Comparison of ENCODE assay signal across 12 mouse cellular contexts in the genomic region with DNA sequence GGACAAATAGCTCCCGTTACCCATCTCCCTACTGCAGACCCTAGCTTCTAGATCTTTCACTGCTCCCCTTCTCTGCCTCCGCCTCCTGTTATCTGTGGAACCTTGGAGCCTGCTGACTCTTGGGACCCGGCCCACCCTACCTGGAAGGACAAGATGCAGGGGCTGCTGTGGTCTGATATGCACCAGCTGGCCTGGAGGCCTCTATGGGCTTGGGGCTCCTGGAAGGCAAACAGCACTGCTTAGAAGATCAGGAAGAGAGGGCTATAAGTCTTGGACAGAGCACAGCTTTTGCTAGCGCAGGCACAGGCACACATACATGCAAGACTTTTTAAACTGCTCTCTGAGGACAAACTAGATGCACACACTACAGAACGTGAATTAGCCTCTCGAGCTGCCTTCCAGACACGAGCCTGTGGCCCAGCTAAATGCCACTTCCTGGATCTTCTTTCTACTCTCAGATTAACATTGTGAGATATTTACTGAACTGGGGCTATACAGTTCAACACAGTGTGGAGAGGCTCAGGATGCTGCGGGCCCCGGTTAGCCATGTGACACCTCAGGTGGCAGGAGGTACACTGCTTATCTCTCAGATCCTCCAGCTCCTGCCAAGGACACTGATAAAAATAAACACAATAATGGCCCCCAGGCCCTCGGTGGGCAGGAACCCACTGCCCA. TPM values are rescaled to one million over a fixed set of nuclear protein-coding genes. Genes with fewer than 3 reads are reported as not detected.
DNase-seq lines count a peak whose midpoint lies in the region; ATAC-seq and TF ChIP-seq lines count a peak whose summit lies in the region.
"Had no signal": no experiment of that assay in that cellular context is flagged by ENCODE, and none has a peak within 500 bp of the region (broad histone marks: within the 10 kb centered on the region; RNA-seq: fewer than 3 reads in every experiment).

No protein-coding gene starts in this region.

- peak; percentile 96 for DNase-seq in heart, embryonic 10.5 days (ENCODE audit: low spot score)
- no peak for DNase-seq in heart, postnatal 4 days
- DNase-seq in CH12.LX (ENCODE audit: extremely low read depth), result no peak
- DNase-seq in spleen, postnatal 4 days (ENCODE audit: low spot score in 2 of 2), result peak; percentile 67 to 76
- DNase-seq in frontal cortex, postnatal 14 days (ENCODE audit: low spot score in 2 of 2), result no peak
- DNase-seq in ovary, postnatal 10 days (ENCODE audit: low spot score), result no peak
- DNase-seq: kidney, adult 18-20 months; lung, postnatal 36 days; right cerebral cortex, adult 18-20 months had no signal

- no peak for TF ChIP-seq POLR2A in CH12.LX (IDR thresholded peaks at IDR 0.05; ENCODE audit: low read depth, low read length)

- dilution Hi-C loops in CH12.LX (cut with MboI; ENCODE audit: extremely low pct_ligation_motif_present, extremely low pct_unique_long_range_greater_than_20kb, low sequenced_read_pairs), result no loop called here

- no peak overlapping the region for H3K4me3 ChIP-seq in heart, embryonic 10.5 days
- H3K4me3 ChIP-seq in CH12.LX (replicated peaks in 1 of 3; ENCODE audit: low read depth in 2 of 3, low read length in 2 of 3, poor library complexity in 1 of 3), result no peak overlapping the region
- H3K4me3 ChIP-seq in intestine, embryonic 16.5 days (ENCODE audit: low read length), result no peak overlapping the region
- no peak overlapping the region for H3K4me3 ChIP-seq in forebrain, embryonic 13.5 days

- no peaks in the 10 kb centered on the region for H3K27me3 ChIP-seq in heart, embryonic 10.5 days (ENCODE audit: insufficient read depth, poor library complexity, severe bottlenecking)
- H3K27me3 ChIP-seq in CH12.LX (replicated peaks), result no peaks in the 10 kb centered on the region
- H3K27me3 ChIP-seq in intestine, embryonic 16.5 days (replicated peaks; ENCODE audit: control insufficient read depth, insufficient read depth, low read length), result no peaks in the 10 kb centered on the region
- H3K27me3 ChIP-seq in forebrain, embryonic 13.5 days, result no peaks in the 10 kb centered on the region

- TF ChIP-seq CTCF in CH12.LX (conservative IDR thresholded peaks at IDR 0.05 in 1 of 2, IDR thresholded peaks at IDR 0.05 in 1 of 2; ENCODE audit: low read depth in 2 of 2, low read length in 2 of 2), result no peak

- peak; percentile 70 for ATAC-seq in intestine, embryonic 16.5 days
- no peak for ATAC-seq in forebrain, embryonic 13.5 days
- ATAC-seq: forebrain, embryonic 16.5 days had no signal

- TF ChIP-seq EP300 in CH12.LX (IDR thresholded peaks at IDR 0.05; ENCODE audit: low read length), result no peak

- no peaks in the 10 kb centered on the region for H3K79me2 ChIP-seq in CH12.LX (replicated peaks; ENCODE audit: control insufficient read depth, extremely low read depth, insufficient read depth, poor library complexity, severe bottlenecking)

- H3K9ac ChIP-seq in CH12.LX (ENCODE audit: insufficient read depth, low read depth), result no peak overlapping the region
- H3K9ac ChIP-seq in intestine, embryonic 16.5 days (ENCODE audit: low read depth, low read length), result no peak overlapping the region
- no peak overlapping the region for H3K9ac ChIP-seq in forebrain, embryonic 13.5 days

- TF ChIP-seq RAD21 in CH12.LX (IDR thresholded peaks at IDR 0.05; ENCODE audit: low read depth, low read length), result no peak

- H3K4me1 ChIP-seq in heart, embryonic 10.5 days, result peaks cover 10% of the 10 kb centered on the region
- peaks cover 24 to 83% of the 10 kb centered on the region in 2 experiments for H3K4me1 ChIP-seq in CH12.LX (ENCODE audit: control insufficient read depth in 1 of 2, insufficient read depth in 2 of 2)
- H3K4me1 ChIP-seq in intestine, embryonic 16.5 days (ENCODE audit: control insufficient read depth, insufficient read depth, low read length), result no peaks in the 10 kb centered on the region
- no peaks in the 10 kb centered on the region for H3K4me1 ChIP-seq in forebrain, embryonic 13.5 days

- H3K27ac ChIP-seq in heart, embryonic 10.5 days, result peak overlapping the region; percentile 65
- peak overlapping the region; percentile 12; the same call in 1 of the 2 replicates for H3K27ac ChIP-seq in CH12.LX (ENCODE audit: insufficient read depth, low read depth)
- peak overlapping the region; percentile 43; the same call in 1 of the 2 replicates for H3K27ac ChIP-seq in intestine, embryonic 16.5 days (ENCODE audit: low read length)
- H3K27ac ChIP-seq in forebrain, embryonic 13.5 days, result no peak overlapping the region

- H3K4me2 ChIP-seq in CH12.LX (ENCODE audit: insufficient read depth, low read depth, poor library complexity, severe bottlenecking), result no peak overlapping the region
- no peak overlapping the region for H3K4me2 ChIP-seq in intestine, embryonic 16.5 days (ENCODE audit: low read depth, low read length)
- H3K4me2 ChIP-seq in forebrain, embryonic 13.5 days, result no peak overlapping the region

- H3K9me3 ChIP-seq in heart, embryonic 10.5 days, result no peaks in the 10 kb centered on the region
- no peaks in the 10 kb centered on the region for H3K9me3 ChIP-seq in CH12.LX (replicated peaks; ENCODE audit: low read length)
- H3K9me3 ChIP-seq in intestine, embryonic 16.5 days (ENCODE audit: control insufficient read depth, low read length), result no peaks in the 10 kb centered on the region
- no peaks in the 10 kb centered on the region for H3K9me3 ChIP-seq in forebrain, embryonic 13.5 days (replicated peaks)

- in situ Hi-C loops in CH12.LX (cut with MboI; ENCODE audit: low pct_ligation_motif_present, low pct_unique_long_range_greater_than_20kb, low sequenced_read_pairs), result loop anchor here (10.0 kb wide), 2 partner anchors 280 to 350 kb away; a partner anchor contains a TSS

- no peaks in the 10 kb centered on the region for H3K36me3 ChIP-seq in heart, embryonic 10.5 days
- no peaks in the 10 kb centered on the region for H3K36me3 ChIP-seq in CH12.LX (replicated peaks in 1 of 2; ENCODE audit: control insufficient read depth in 1 of 2, insufficient read depth in 1 of 2, low read length in 1 of 2)
- no peaks in the 10 kb centered on the region for H3K36me3 ChIP-seq in intestine, embryonic 16.5 days (ENCODE audit: control insufficient read depth, insufficient read depth, low read length)
- no peaks in the 10 kb centered on the region for H3K36me3 ChIP-seq in forebrain, embryonic 13.5 days (ENCODE audit: poor library complexity, severe bottlenecking)

- WGBS in heart, embryonic 10.5 days, result 45% methylated on average over 10 of the region's 10 CpGs
- 50% methylated on average over 10 of the region's 10 CpGs for WGBS in intestine, embryonic 16.5 days
- WGBS in forebrain, embryonic 13.5 days, result 79% methylated on average over 10 of the region's 10 CpGs

TF ChIP-seq in CH12.LX, 34 proteins besides CTCF, POLR2A, EP300 and RAD21:
- no peak for TF ChIP-seq ZKSCAN1 (IDR thresholded peaks at IDR 0.05; ENCODE audit: borderline replicate concordance, low read depth, low read length)
- peak; percentile 71 for TF ChIP-seq ELF1 (IDR thresholded peaks at IDR 0.05; ENCODE audit: low read depth, low read length)
- TF ChIP-seq IRF4 (IDR thresholded peaks at IDR 0.05; ENCODE audit: low read depth, low read length), result no peak
- no peak for TF ChIP-seq ZNF384 (IDR thresholded peaks at IDR 0.05; ENCODE audit: low read depth, low read length)
- TF ChIP-seq KAT2A (IDR thresholded peaks at IDR 0.05; ENCODE audit: insufficient replicate concordance, low read length), result no peak
- TF ChIP-seq TCF12 (IDR thresholded peaks at IDR 0.05; ENCODE audit: low read depth, low read length), result 0 out of 2 replicates have a peak, but pooled peaks have one; percentile 18
- no peak for TF ChIP-seq POLR2AphosphoS2 (IDR thresholded peaks at IDR 0.05; ENCODE audit: low read depth, low read length)
- no peak for TF ChIP-seq GABPA (IDR thresholded peaks at IDR 0.05; ENCODE audit: insufficient replicate concordance, low read depth, low read length)

RNA-seq across cellular contexts. Expression of a gene that starts 54.2 kb away (rescaled TPM):
- polyA plus RNA-seq in heart, embryonic 10.5 days (2016; fragmentation: Nextera tagmentation; extraction: Ambion mirVana), result 18.3 and 21.8 TPM in 2 replicates
- 10 to 100 TPM; 69.6 to 69.9 TPM for total RNA-seq in heart, postnatal 4 days (2021)
- total RNA-seq in CH12.LX (2012; rRNA removed) (94.1 and 106 TPM in 2 replicates), CH12.LX (2014; rRNA removed) (33.4 and 38.2 TPM in 2 replicates)
- polyA plus RNA-seq in CH12.LX (2012; ENCODE audit: insufficient read length, low read depth), result 222 and 284 TPM in 2 replicates
- 16.5 and 16.7 TPM in 2 replicates for polyA plus RNA-seq in intestine, embryonic 16.5 days (2015; fragmentation: Nextera tagmentation; extraction: Ambion mirVana)
- 14.1 and 16.3 TPM in 2 replicates for polyA plus RNA-seq in forebrain, embryonic 13.5 days (2015; fragmentation: Nextera tagmentation; extraction: Ambion mirVana)

Comparison
In these comparisons a context has a peak if more than half of its experiments do, and no peak if none do; other contexts are left out.
1. DNase-seq: peak in heart, embryonic 10.5 days (single experiment) and spleen, postnatal 4 days (2 of 2); none in heart, postnatal 4 days (single experiment), CH12.LX (single experiment), frontal cortex, postnatal 14 days (0 of 2) and ovary, postnatal 10 days (single experiment).